Mouse (Mus musculus) kidney, postnatal 4 days (tissue): ENCODE results near the gene Itpkc.

Experiments
- DNase-seq, 2 experiments: peaks; one replicate each; pipeline ENCODE4 v3.0.0; 2021; ENCODE audit warnings: mixed read lengths in 2 of 2

Gene Itpkc

DNA sequence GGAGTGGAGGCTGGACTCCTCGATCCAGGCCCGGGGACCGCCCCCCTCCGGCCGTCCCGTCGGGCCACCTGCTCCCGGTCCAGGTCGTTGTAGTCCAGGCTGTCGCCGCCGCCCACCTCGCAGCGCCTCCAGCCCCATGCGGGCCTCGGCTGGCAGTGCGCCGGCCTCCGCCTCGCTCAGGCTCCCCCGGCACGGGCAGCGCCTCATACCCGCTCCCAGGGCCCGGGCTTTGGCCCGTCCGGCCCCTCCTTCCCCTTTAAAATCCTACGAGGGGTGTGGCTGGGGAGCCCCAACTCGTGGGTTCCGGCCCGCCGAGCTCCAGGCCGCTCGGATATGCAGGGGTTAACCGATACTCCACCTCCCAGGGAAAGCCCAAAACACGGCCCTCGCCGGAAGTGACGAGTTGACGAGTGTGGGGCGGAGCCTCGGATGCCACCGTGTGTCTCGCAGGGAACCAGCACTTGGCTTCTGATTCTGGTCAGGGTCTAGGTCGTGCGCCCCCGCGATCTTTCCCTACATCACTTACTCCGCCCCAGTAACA, at the start of gene Itpkc:
Gene Itpkc (minus strand): TSS at position 381 of the 541 bp plus-strand sequence.
- DNase-seq: peak; percentile 93 to 95

- DNase-seq: no peak
Measured at GRCm38 (mm10) chr7:27277191-27277590, 48.7 kb upstream of the Itpkc start.

- DNase-seq: peak in 1 of 2 experiments; percentile 21
Measured at GRCm38 (mm10) chr7:27276021-27276420, 47.6 kb upstream of the Itpkc start.

- peak in 1 of 2 experiments; percentile 13 for DNase-seq
Measured at GRCm38 (mm10) chr7:27274916-27275315, 46.5 kb upstream of the Itpkc start.

DNA sequence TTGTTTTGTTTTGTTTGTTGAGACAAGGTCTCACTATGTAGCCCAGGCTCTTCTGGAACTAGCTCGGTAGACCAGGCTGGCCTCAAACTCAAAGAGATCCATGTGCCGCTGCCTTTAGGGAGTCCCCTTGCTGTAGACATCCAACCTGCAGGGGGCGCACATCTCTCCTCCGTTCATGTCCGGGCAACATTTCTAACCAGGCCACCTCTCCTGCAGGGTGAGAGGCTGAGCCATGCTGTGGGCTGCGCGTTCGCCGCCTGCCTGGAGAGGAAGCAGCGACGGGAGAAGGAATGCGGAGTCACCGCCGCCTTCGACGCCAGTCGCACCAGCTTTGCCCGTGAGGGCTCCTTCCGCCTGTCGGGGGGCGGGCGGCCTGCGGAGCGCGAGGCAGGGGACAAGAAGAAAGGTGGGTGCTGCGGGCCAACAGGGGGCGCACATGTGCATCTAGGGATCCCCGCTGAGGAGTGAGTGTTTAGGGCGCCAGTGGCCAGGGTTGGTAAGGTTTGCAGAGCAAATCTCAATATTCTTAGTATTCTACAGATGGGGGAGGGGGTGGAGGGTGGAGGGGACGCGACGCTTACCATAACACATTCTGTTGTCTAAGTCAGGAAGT, 45.4 kb upstream of the Itpkc start:
- peak; percentile 65 to 71 for DNase-seq

DNA sequence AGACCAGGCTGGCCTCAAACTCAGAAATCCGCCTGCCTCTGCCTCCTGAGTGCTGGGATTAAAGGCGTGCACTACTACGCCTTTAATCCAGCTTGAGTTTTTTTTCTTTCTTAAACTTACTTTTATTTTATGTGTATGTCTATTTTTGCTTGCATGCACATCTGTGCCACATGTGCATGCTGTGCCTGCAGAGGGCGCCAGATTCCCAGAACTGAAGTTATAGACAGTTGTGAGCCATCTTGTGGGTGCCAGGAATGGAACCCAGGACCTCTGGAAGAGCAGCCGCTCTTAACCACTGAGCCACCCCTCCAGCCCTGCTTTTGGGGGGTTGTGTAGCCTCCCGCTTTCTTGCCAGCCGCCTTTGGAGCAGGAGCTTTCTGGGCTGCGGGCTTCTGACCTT, 43.0 kb upstream of the Itpkc start:
- no peak for DNase-seq

DNA sequence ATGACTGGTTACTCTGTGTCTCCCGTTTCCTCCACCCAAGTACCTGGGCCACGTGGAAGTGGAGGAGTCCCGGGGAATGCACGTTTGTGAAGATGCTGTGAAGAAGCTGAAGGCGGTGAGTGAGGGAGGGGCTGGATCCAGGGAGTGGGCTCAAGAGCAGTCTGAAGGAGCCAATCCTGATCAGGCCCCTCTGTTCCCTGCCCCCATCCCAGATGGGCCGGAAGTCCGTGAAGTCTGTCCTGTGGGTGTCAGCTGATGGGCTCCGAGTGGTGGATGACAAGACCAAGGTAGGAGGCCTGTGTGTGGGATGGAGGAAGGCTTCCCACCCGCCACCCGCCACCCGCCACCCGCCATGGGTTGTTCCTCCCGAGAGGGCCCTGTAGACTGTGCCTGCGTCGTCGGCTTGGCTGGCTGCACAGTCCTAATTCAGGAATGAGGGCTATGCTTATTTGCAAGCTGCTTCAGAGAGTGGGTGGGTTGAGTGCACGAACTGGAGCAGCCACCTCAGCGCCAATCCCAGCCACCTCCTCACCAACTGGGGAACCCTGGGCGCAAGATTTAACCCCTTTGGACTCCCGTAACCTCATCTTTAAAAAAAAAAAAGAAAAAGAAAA, 38.2 kb upstream of the Itpkc start:
- DNase-seq: peak in 1 of 2 experiments; percentile 11

GRCm38 (mm10) chr7:27264761-27265160, 36.3 kb upstream of the Itpkc start:
- no peak for DNase-seq

DNA sequence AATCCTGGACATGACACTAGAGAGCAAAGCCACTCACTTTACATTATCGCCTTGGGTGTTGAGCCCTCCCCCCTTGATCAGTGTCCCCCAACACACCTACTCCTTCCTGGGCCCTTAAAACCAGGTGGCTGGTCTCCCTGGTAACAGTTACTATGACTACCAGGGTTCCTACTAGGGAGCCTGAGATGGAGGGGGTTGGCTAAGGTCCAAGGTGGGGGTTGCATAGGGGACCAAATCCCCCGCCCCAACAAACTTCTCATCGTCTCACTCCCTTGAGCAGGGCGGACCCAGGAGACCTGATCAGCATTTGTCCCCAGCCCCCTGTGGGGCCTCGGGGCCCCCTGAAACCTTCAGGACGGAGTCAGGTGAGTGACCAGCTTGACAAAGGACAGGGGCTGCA, 33.4 kb upstream of the Itpkc start:
- no peak for DNase-seq

DNA sequence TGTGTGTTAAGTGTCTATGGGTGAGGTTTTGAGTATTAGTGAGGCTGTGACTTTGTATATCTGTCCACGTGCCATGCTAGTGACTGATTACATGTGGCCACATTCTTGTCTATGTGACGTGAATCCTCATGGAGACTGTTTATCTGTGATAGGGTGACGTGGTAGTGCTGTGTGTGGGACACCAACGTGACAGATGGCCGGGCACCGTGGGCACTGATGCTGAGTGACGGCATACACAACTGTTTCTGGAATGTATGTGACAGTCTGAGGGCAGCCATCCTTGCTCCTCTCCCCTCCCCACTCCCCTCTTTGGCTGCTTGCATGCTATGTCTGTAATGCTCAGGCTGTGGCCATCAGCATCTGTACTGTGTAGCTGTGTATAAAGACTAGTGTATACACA, 32.4 kb upstream of the Itpkc start:
- no peak for DNase-seq

GRCm38 (mm10) chr7:27259771-27260170, 31.3 kb upstream of the Itpkc start:
- DNase-seq: peak; percentile 17 to 25

DNA sequence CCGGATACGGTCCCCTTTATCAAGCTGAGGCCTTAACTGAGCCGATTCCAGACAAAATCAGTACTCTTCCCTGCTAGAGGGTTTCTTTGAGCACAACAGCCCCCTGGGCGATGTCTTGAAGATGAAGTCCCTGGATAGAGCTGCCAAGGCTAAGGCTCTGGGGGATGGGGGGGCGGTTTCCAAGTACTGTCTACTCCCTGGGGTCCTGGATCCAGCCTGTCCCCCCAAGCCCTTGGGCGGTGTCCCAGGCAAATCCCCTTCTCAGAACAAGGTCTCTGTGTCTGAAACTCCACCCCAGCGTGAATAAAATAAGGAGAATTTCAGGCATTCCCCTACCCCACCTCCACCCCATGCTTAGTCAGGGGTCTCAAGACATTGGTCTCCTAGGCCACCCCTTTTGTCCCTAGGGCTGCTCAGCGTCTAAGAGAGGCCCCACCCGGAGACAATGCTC, 30.8 kb upstream of the Itpkc start:
- DNase-seq: peak; percentile 39 to 52

GRCm38 (mm10) chr7:27258205-27258899, 29.9 kb upstream of the Itpkc start, which contains the start of gene Numbl:
Numbl (plus strand) TSS chr7:27258433.
- DNase-seq: peak; percentile 99

- peak in 1 of 2 experiments; percentile 18 for DNase-seq
Measured at GRCm38 (mm10) chr7:27257852-27258204, 29.4 kb upstream of the Itpkc start.

- peak; percentile 44 to 56 for DNase-seq
Measured at GRCm38 (mm10) chr7:27257046-27257851, 28.8 kb upstream of the Itpkc start.

GRCm38 (mm10) chr7:27255721-27256120, 27.3 kb upstream of the Itpkc start:
- peak; percentile 53 to 67 for DNase-seq

- no peak for DNase-seq
Measured at GRCm38 (mm10) chr7:27251946-27252345, 23.5 kb upstream of the Itpkc start.

DNA sequence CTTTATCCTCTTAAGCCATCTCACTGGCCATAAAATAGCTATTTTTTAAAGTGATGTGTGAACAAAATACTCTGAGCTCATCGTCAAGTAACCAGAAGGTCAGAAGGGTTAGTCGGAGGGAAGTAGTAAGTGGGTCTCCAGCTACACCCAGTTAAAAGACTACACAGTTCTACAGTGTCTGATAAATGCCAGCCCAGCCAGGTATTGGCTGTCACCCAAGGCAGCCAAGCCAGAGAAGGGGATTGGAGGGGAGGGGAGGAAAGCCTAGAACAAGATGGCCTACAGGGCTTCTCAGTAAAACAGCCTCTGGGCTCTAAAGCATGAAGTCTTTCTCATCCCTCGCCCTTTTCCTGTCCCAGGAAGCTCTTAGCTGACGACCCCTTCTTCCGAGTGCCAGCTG, 21.5 kb upstream of the Itpkc start:
- DNase-seq: no peak

DNA sequence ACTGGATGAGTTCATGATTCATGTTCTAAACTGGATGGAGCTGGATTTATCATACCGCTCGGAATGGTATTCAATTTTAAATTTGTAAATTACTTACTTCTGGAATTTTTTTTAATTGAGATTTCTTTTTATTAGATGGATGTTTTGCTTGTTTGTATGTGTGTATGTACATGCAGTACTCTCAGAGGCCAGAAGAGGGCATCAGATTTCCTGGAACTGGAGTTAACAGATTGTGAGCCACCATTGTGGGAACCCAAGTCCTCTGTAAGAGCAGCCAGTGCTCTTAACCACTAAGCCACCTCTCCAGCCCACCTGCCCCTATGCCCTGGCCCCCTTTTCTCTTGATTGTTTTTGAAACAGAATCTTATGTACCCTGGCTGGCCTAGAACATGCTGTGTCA, 20.7 kb upstream of the Itpkc start:
- peak; percentile 42 to 54 for DNase-seq

GRCm38 (mm10) chr7:27244088-27244487, 15.6 kb upstream of the Itpkc start:
- peak in 1 of 2 experiments; percentile 33 for DNase-seq

DNA sequence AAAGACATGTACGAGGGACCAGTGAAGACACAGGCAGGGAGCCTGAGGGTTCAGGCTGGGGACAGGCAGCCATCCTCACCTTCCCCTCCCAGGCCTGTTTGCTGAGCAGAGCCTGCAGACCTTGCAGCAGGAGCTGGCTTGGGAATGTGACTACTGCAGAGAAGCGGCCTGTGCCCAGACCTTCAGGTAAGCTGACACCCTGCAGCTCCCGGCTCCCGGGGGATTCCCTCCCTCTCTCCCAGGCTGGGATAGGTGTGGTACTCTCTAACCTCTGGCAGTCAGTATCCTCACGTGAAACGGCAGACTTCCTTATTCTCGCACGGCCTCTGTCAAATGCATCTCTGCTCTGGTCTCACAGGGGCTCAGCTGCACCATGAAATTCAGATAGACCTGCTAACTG, 14.8 kb upstream of the Itpkc start:
- DNase-seq: no peak

DNA sequence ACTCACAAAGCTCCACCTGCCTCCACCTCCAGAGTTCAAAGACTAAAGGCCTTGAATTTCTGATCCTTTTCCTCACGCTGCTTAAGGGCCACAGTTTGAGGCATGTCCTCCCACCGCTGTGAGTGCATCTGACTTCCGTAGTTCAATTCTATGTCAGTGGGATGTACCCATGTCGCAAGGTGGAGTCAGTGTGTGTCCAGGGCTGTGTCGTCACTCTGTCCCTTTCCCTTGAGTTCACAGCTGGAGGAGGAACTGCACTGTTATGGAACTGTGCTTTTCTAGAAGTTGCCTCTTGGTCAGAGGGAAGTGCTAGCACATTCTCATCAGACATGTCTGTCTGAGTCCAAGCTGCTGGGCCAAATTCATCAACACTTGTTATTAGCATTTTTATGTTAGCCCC, 10.1 kb upstream of the Itpkc start:
- no peak for DNase-seq

- DNase-seq: no peak
Measured at GRCm38 (mm10) chr7:27237527-27237926, 9.1 kb upstream of the Itpkc start.
